ENCODE assay signal across 15 mouse cellular contexts in genomic region chr6:62162596-62162995, GRCm38 (mm10).
DNase-seq lines count a peak whose midpoint lies in the region; ATAC-seq and TF ChIP-seq lines count a peak whose summit lies in the region.
"Had no signal": no experiment of that assay in that cellular context is flagged by ENCODE, and none has a peak within 500 bp of the region (broad histone marks: within the 10 kb centered on the region; RNA-seq: fewer than 3 reads in every experiment).

No protein-coding gene starts in this region.

- peak; percentile 13 to 15 for DNase-seq in frontal cortex, adult 2 months (ENCODE audit: extremely low spot score in 1 of 2, low spot score in 1 of 2)
- DNase-seq in frontal cortex, postnatal 10 days (ENCODE audit: low spot score in 2 of 2) = no peak
- DNase-seq in lung, embryonic 14.5 days = peak; percentile 5
- DNase-seq in lung, postnatal 0 days (ENCODE audit: low spot score) = no peak
- peak; percentile 20 to 56 for DNase-seq in cerebellum, adult 2 months
- no peak for DNase-seq in thymus, postnatal 4 days
- DNase-seq: adrenal gland, adult 8-10 months; heart, adult 11 months; thymus, postnatal 36 days had no signal

- H3K4me1 ChIP-seq in lung, embryonic 14.5 days (ENCODE audit: insufficient read depth) = no peaks in the 10 kb centered on the region
- no peaks in the 10 kb centered on the region for H3K4me1 ChIP-seq in lung, postnatal 0 days (ENCODE audit: insufficient read depth, low read depth, low read length)
- peaks cover 2% of the 10 kb centered on the region; the same call in 1 of the 2 replicates for H3K4me1 ChIP-seq in cerebellum, adult 2 months (ENCODE audit: control insufficient read depth, insufficient read depth, low read length)
- no peaks in the 10 kb centered on the region for H3K4me1 ChIP-seq in forebrain, embryonic 16.5 days (replicated peaks; ENCODE audit: control insufficient read depth, insufficient read depth, low read length)

- H3K9ac ChIP-seq in lung, embryonic 14.5 days = no peak overlapping the region
- no peak overlapping the region for H3K9ac ChIP-seq in lung, postnatal 0 days (replicated peaks; ENCODE audit: low read depth)
- no peak overlapping the region for H3K9ac ChIP-seq in forebrain, embryonic 16.5 days (replicated peaks; ENCODE audit: low read depth, low read length)
- H3K9ac ChIP-seq: liver, embryonic 14.5 days had no signal

- no peak for TF ChIP-seq EP300 in lung, postnatal 0 days (IDR thresholded peaks at IDR 0.05)

- no peak overlapping the region for H3K4me2 ChIP-seq in lung, embryonic 14.5 days
- no peak overlapping the region for H3K4me2 ChIP-seq in lung, postnatal 0 days (replicated peaks; ENCODE audit: low read depth, low read length)
- no peak overlapping the region for H3K4me2 ChIP-seq in forebrain, embryonic 16.5 days (ENCODE audit: low read length)
- H3K4me2 ChIP-seq: midbrain, embryonic 11.5 days had no signal

- no peak overlapping the region for H3K4me3 ChIP-seq in lung, embryonic 14.5 days (ENCODE audit: low read depth, low read length)
- H3K4me3 ChIP-seq in lung, postnatal 0 days (ENCODE audit: low read depth, low read length) = no peak overlapping the region
- H3K4me3 ChIP-seq in cerebellum, adult 2 months (replicated peaks; ENCODE audit: insufficient read depth, low read depth, low read length) = no peak overlapping the region
- no peak overlapping the region for H3K4me3 ChIP-seq in forebrain, embryonic 16.5 days (replicated peaks; ENCODE audit: low read length)

- no peak overlapping the region for H3K27ac ChIP-seq in lung, embryonic 14.5 days (ENCODE audit: low read depth)
- no peak overlapping the region for H3K27ac ChIP-seq in lung, postnatal 0 days (ENCODE audit: low read length)
- no peak overlapping the region for H3K27ac ChIP-seq in cerebellum, adult 2 months (ENCODE audit: insufficient read depth, low read length)
- H3K27ac ChIP-seq in forebrain, embryonic 16.5 days (ENCODE audit: low read length) = no peak overlapping the region
- H3K27ac ChIP-seq: liver, embryonic 14.5 days; stomach, postnatal 0 days had no signal

- 37% methylated on average over 6 of the region's 6 CpGs for WGBS in lung, embryonic 14.5 days
- WGBS in lung, postnatal 0 days = 47% methylated on average over 6 of the region's 6 CpGs
- 8% methylated on average over 6 of the region's 6 CpGs for WGBS in cerebellum, adult 2 months
- WGBS in forebrain, embryonic 16.5 days = 48% methylated on average over 6 of the region's 6 CpGs

- no peak for ATAC-seq in lung, embryonic 14.5 days (ENCODE audit: insufficient read depth)
- ATAC-seq in lung, postnatal 0 days = no peak
- peak; percentile 96 for ATAC-seq in forebrain, embryonic 16.5 days
- ATAC-seq: inflammation-experienced regulatory T-cells, adult 6 months had no signal

- TF ChIP-seq POLR2A in cerebellum, adult 2 months (IDR thresholded peaks at IDR 0.05; ENCODE audit: borderline replicate concordance, insufficient read depth, low read length) = no peak

- no peaks in the 10 kb centered on the region for H3K9me3 ChIP-seq in lung, embryonic 14.5 days (ENCODE audit: low read depth, low read length)
- no peaks in the 10 kb centered on the region for H3K9me3 ChIP-seq in lung, postnatal 0 days (ENCODE audit: low read length)
- H3K9me3 ChIP-seq in forebrain, embryonic 16.5 days (ENCODE audit: control insufficient read depth, low read length) = no peaks in the 10 kb centered on the region
- H3K9me3 ChIP-seq: G1E had no signal

- H3K36me3 ChIP-seq in lung, embryonic 14.5 days (ENCODE audit: insufficient read depth) = no peaks in the 10 kb centered on the region
- H3K36me3 ChIP-seq in lung, postnatal 0 days (ENCODE audit: insufficient read depth, low read length) = no peaks in the 10 kb centered on the region
- H3K36me3 ChIP-seq in forebrain, embryonic 16.5 days (ENCODE audit: control insufficient read depth, insufficient read depth) = no peaks in the 10 kb centered on the region
- H3K36me3 ChIP-seq: G1E had no signal

- no peak for TF ChIP-seq CTCF in lung, embryonic 14.5 days (IDR thresholded peaks at IDR 0.05; ENCODE audit: low read depth)
- TF ChIP-seq CTCF in lung, postnatal 0 days (IDR thresholded peaks at IDR 0.05) = no peak
- TF ChIP-seq CTCF in cerebellum, adult 2 months (IDR thresholded peaks at IDR 0.05; ENCODE audit: borderline replicate concordance, insufficient read depth, low read depth, low read length) = no peak

- H3K27me3 ChIP-seq in lung, embryonic 14.5 days (ENCODE audit: insufficient read depth, low read length) = no peaks in the 10 kb centered on the region
- no peaks in the 10 kb centered on the region for H3K27me3 ChIP-seq in lung, postnatal 0 days (replicated peaks; ENCODE audit: insufficient read depth, low read length)
- H3K27me3 ChIP-seq in cerebellum, adult 2 months (ENCODE audit: control insufficient read depth, insufficient read depth, low read length) = no peaks in the 10 kb centered on the region
- no peaks in the 10 kb centered on the region for H3K27me3 ChIP-seq in forebrain, embryonic 16.5 days (replicated peaks; ENCODE audit: control insufficient read depth, insufficient read depth, low read length)

Comparison
In these comparisons a context has a peak if more than half of its experiments do, and no peak if none do; other contexts are left out.
1. DNase-seq: peak in frontal cortex, adult 2 months (2 of 2), lung, embryonic 14.5 days (single experiment) and cerebellum, adult 2 months (2 of 2); none in frontal cortex, postnatal 10 days (0 of 2), lung, postnatal 0 days (single experiment) and thymus, postnatal 4 days (single experiment).